Mouse (Mus musculus) hindbrain, embryonic 15.5 days (tissue): ENCODE measurements around the gene Glb1. TPM values are rescaled to one million over a fixed set of nuclear protein-coding genes. Genes with fewer than 3 reads are reported as not detected.

ENCODE experiments used
- ATAC-seq: fragments of 200-750 bp; cut with Nextera tagmentation; 2 replicates; pipeline ENCODE4 v1.8.0; 2017; ENCODE audit warnings: low read depth, moderate number of reproducible peaks, moderate TSS enrichment; ENCODE audit not compliant: low FRiP score
- H3K27ac ChIP-seq: fragments of 300-500 bp; sonication (generic); replicated peaks from 2 replicates; pipeline ENCODE4 v1.5.1; 2015; ENCODE audit warnings: mild to moderate bottlenecking, inconsistent platforms
- H3K27me3 ChIP-seq: fragments of 300-500 bp; sonication (generic); 2 replicates; pipeline ENCODE4 v1.6.1; 2015; ENCODE audit warnings: control low read depth, inconsistent platforms
- H3K36me3 ChIP-seq: fragments of 300-500 bp; sonication (generic); 2 replicates; pipeline ENCODE4 v1.6.1; 2015; ENCODE audit warnings: control low read depth, inconsistent platforms
- H3K4me1 ChIP-seq: fragments of 300-500 bp; sonication (generic); replicated peaks from 2 replicates; pipeline ENCODE4 v1.6.1; 2015; ENCODE audit warnings: control low read depth, inconsistent platforms
- H3K4me2 ChIP-seq: fragments of 300-500 bp; sonication (generic); 2 replicates; pipeline ENCODE4 v1.6.1; 2015; ENCODE audit warnings: moderate library complexity, mild to moderate bottlenecking, inconsistent platforms
- H3K4me3 ChIP-seq: fragments of 300-500 bp; sonication (generic); 2 replicates; pipeline ENCODE4 v1.5.1; 2015; ENCODE audit warnings: mild to moderate bottlenecking, inconsistent platforms
- H3K9ac ChIP-seq: fragments of 300-500 bp; sonication (generic); 2 replicates; pipeline ENCODE4 v1.6.1; 2015; ENCODE audit warnings: inconsistent platforms
- H3K9me3 ChIP-seq: fragments of 300-500 bp; sonication (generic); 2 replicates; pipeline ENCODE4 v1.6.1; 2016; ENCODE audit warnings: control low read depth, inconsistent platforms
- WGBS: fragments of 180-500 bp; shearing (Covaris S2); methylation state at CpG from one replicate; pipeline ENCODE4 v1.1.7; 2015; 5-methylcytosine and 5-hydroxymethylcytosine counted together
- polyA plus RNA-seq: library from polyadenylated mRNA; unstranded; fragments of >200 nt; fragmentation: Nextera tagmentation; extraction: Ambion mirVana; gene quantifications from 2 replicates; pipeline ENCODE4 v1.2.1, GENCODE M21; 2015

Gene Glb1
- polyA plus RNA-seq, 1 experiment from 2014 or later = 32.2 TPM

GRCm38 (mm10) chr9:114486808-114487207, 85.9 kb downstream of the Glb1 start:
- ATAC-seq = no peak
- no peak overlapping the region for H3K4me2 ChIP-seq
- H3K36me3 ChIP-seq = no peaks in the 10 kb centered on the region
- H3K9ac ChIP-seq = no peak overlapping the region
- H3K27me3 ChIP-seq = no peaks in the 10 kb centered on the region
- no peaks in the 10 kb centered on the region for H3K9me3 ChIP-seq
- 85% methylated on average over 4 of the region's 4 CpGs for WGBS
- H3K4me1 ChIP-seq = no peaks in the 10 kb centered on the region
- no peak overlapping the region for H3K27ac ChIP-seq
- no peak overlapping the region for H3K4me3 ChIP-seq

DNA sequence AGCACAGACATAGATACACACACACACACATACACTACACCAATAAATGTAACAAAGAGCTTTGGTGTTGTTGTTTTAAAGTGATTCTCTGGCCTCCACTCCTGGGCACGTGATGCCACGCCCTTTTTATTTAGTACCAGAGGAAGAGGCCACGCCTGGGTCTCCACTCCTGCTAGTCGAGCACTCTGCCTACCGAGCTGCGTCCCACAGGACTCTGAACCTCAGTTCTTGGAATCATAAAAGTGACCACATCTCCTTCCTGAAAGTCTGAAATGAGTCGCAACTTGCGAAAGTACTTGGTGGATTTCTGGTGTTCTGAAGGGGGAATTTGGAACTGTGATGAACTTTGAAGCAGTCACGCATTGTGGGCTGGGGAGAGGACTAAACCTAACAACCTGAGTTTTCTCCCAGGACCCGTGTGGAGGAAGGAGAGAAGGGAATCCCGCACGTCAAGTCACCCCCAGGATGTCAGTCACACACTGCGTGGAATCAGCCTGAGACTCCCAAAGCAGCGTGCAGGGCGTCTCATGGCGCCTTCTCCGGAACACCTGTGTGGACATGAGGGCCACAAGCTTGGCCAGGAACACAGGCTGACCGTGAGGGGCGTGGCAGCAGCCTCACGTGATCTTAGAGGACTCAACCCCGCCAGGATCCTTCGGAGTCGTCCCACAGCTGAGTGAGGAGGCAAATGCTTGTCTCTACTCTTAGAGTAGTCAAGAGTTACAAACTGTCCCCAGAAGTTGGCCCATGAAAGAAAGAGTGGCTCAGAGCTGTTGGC, 86.8 kb downstream of the Glb1 start:
- Histone ChIP-seq H3K27me3 (no peaks in the 10 kb centered on the region), H3K9ac (no peak overlapping the region), H3K27ac (no peak overlapping the region), H3K4me3 (no peak overlapping the region), H3K9me3 (no peaks in the 10 kb centered on the region), H3K36me3 (no peaks in the 10 kb centered on the region), H3K4me2 (no peak overlapping the region), H3K4me1 (no peaks in the 10 kb centered on the region)
- WGBS = 88% methylated on average over 23 of the region's 23 CpGs
- ATAC-seq = no peak

- H3K9ac ChIP-seq = no peak overlapping the region
- 85% methylated on average over 7 of the region's 7 CpGs for WGBS
- H3K4me1 ChIP-seq = no peaks in the 10 kb centered on the region
- H3K9me3 ChIP-seq = no peaks in the 10 kb centered on the region
- H3K27ac ChIP-seq = no peak overlapping the region
- H3K4me3 ChIP-seq = no peak overlapping the region
- no peak for ATAC-seq
- H3K36me3 ChIP-seq = no peaks in the 10 kb centered on the region
- H3K27me3 ChIP-seq = no peaks in the 10 kb centered on the region
- H3K4me2 ChIP-seq = no peak overlapping the region
These were observed 95.6 kb downstream of the Glb1 start for GRCm38 (mm10) chr9:114496469-114496868.

DNA sequence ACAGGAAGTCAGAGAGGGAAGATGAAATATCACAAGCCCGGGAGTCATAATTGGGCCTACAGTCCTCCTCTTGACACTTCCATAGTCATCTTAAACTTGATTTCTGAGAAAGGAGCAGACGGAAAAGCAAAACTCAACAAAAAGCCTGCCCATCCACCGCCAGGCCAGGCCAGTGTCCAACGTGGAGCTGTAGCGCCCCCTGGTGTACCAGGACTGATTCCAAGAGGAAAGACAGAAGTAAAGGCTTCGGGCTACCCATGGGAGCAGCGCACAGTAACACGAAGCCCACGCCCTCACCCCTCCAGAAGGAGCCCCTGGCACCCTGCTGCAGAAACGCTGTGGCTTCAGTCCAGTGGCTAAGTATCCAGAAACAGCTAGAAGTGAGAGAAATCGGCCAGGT, 97.3 kb downstream of the Glb1 start:
- Histone ChIP-seq H3K4me2 (0 out of 2 replicates have a peak overlapping the region, but pooled peaks have one; percentile 29), H3K36me3 (no peaks in the 10 kb centered on the region), H3K4me1 (no peaks in the 10 kb centered on the region), H3K9ac (no peak overlapping the region), H3K27me3 (no peaks in the 10 kb centered on the region), H3K4me3 (no peak overlapping the region), H3K27ac (no peak overlapping the region), H3K9me3 (no peaks in the 10 kb centered on the region)
- 6% methylated on average over 11 of the region's 11 CpGs for WGBS
- no peak for ATAC-seq

- no peak overlapping the region for H3K4me2 ChIP-seq
- no peak for ATAC-seq
- no peak overlapping the region for H3K4me3 ChIP-seq
- 19% methylated on average over 15 of the region's 15 CpGs for WGBS
- no peak overlapping the region for H3K9ac ChIP-seq
- no peaks in the 10 kb centered on the region for H3K4me1 ChIP-seq
- no peaks in the 10 kb centered on the region for H3K27me3 ChIP-seq
- H3K9me3 ChIP-seq = no peaks in the 10 kb centered on the region
- H3K36me3 ChIP-seq = no peaks in the 10 kb centered on the region
- H3K27ac ChIP-seq = no peak overlapping the region
These were observed 99.1 kb downstream of the Glb1 start for GRCm38 (mm10) chr9:114499783-114500515.

GRCm38 (mm10) chr9:114501111-114501510, 100.2 kb downstream of the Glb1 start:
- no peak overlapping the region for H3K4me3 ChIP-seq
- H3K27me3 ChIP-seq = no peaks in the 10 kb centered on the region
- no peaks in the 10 kb centered on the region for H3K9me3 ChIP-seq
- WGBS = 95% methylated on average over 7 of the region's 7 CpGs
- H3K27ac ChIP-seq = no peak overlapping the region
- H3K4me1 ChIP-seq = no peaks in the 10 kb centered on the region
- no peaks in the 10 kb centered on the region for H3K36me3 ChIP-seq
- ATAC-seq = no peak
- H3K4me2 ChIP-seq = no peak overlapping the region
- no peak overlapping the region for H3K9ac ChIP-seq

DNA sequence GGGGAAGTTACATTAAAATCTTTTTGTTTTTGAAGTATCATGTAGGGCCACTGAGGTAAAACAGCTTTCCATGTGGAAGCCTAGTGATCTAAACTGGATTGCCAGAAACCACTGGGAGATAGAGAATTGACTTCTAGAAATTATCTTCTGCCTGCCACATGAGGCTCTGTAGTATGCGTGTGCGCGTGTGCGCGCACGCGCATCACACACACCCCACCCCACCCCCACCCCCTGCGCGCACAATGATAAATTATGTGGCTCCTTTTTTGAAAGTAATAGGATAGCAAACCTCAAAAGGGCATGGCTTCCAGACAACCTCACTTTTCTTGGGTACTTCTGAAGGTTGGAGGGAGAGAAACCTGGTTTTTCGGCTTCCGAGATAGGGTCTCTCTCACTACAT, 101.0 kb downstream of the Glb1 start:
- Histone ChIP-seq H3K9ac (no peak overlapping the region), H3K27me3 (no peaks in the 10 kb centered on the region), H3K4me1 (no peaks in the 10 kb centered on the region), H3K4me3 (no peak overlapping the region), H3K27ac (no peak overlapping the region), H3K36me3 (no peaks in the 10 kb centered on the region), H3K4me2 (no peak overlapping the region), H3K9me3 (no peaks in the 10 kb centered on the region)
- 97% methylated on average over 11 of the region's 11 CpGs for WGBS
- ATAC-seq = no peak

DNA sequence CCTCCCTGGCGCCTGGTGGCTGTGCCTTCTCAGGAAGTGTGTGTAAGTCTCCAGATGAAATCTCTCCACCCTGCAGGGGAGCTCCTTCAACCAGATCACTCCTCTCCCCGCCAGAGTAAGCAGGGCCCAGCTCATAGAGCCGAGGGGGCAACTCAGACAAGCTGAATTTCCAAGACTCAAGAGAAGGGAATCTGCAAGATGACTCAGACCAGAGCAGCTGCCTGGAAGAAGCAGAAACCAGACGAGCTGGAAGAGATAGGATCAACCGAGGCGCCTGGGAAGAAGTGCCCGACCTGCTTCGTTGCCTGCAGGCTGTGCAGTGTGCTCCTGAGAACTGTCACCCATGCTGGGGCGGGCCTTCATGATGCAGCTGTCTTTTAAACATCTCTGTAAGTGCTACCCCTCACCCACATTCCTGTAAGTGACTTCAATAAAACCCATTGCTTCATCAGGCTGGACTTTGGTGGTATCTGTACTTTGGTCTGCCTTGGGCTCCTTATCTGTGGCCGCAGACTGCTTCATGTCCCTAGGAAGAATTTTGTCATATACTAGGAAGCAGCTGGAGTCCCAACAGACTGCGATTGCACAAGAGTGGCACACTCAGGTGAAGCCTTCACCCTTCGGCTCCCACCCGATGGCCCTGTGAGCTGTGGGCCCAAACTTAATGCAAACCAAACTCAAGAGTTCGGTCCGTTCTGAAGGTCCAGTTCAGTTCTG, 102.0 kb downstream of the Glb1 start:
- no peak for ATAC-seq
- Histone ChIP-seq H3K27ac (no peak overlapping the region), H3K4me2 (no peak overlapping the region), H3K9ac (no peak overlapping the region), H3K4me1 (no peaks in the 10 kb centered on the region), H3K4me3 (no peak overlapping the region), H3K9me3 (no peaks in the 10 kb centered on the region), H3K36me3 (no peaks in the 10 kb centered on the region), H3K27me3 (no peaks in the 10 kb centered on the region)
- WGBS = 74% methylated on average over 15 of the region's 15 CpGs

DNA sequence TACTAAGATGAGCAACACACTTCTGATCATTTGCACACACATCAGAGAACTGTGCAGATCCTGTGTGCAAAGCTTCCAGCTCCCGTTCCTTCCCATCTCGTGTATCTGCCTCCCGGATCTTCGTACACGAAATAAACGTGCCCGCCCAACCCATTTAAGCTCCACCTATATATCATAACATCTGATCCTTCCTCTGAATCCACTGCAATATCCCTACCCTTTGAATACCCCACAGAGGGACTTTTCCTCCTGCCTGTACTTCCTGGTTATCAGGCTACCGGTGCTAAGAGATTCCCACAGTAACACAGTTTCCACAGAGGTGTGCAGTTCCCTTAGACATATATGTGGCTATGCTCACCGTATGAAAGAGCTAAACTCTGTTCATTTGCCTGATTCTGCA, 103.9 kb downstream of the Glb1 start, which contains the start of gene Ccr4:
Gene Ccr4 (minus strand): TSS at position 101 of the 400 bp plus-strand sequence.
- Histone ChIP-seq H3K27me3 (no peaks in the 10 kb centered on the region), H3K9me3 (no peaks in the 10 kb centered on the region), H3K4me3 (no peak within 1 kb of the TSS), H3K9ac (no peak within 1 kb of the TSS), H3K27ac (no peak within 1 kb of the TSS), H3K4me1 (no peaks in the 10 kb centered on the region), H3K4me2 (no peak within 1 kb of the TSS), H3K36me3 (no peaks in the 10 kb centered on the region)
- WGBS = 93% methylated on average over 9 of the region's 9 CpGs
- no peak for ATAC-seq

DNA sequence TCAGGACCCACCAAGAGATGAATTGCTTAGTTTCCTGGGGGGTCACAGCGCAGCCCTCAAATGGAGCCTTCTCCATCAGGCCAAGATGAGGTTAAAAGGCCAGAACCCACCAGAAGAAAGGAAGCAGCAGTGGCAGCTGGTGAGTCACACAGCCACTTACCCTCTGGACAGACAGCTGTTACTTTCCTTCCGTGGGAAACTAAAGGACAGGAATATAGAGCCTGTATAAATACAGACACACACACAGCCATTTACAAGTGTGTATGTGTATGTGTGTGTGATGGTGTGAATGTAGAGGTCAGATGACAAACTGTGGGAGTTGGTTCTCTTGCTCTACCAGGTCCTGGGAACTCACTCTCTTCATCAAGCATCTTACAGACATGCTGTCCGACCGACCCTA, 105.7 kb downstream of the Glb1 start:
- ATAC-seq = no peak
- 77% methylated on average over 4 of the region's 4 CpGs for WGBS
- Histone ChIP-seq H3K4me1 (no peaks in the 10 kb centered on the region), H3K9ac (no peak overlapping the region), H3K9me3 (no peaks in the 10 kb centered on the region), H3K4me3 (no peak overlapping the region), H3K27me3 (no peaks in the 10 kb centered on the region), H3K27ac (no peak overlapping the region), H3K4me2 (no peak overlapping the region), H3K36me3 (no peaks in the 10 kb centered on the region)

DNA sequence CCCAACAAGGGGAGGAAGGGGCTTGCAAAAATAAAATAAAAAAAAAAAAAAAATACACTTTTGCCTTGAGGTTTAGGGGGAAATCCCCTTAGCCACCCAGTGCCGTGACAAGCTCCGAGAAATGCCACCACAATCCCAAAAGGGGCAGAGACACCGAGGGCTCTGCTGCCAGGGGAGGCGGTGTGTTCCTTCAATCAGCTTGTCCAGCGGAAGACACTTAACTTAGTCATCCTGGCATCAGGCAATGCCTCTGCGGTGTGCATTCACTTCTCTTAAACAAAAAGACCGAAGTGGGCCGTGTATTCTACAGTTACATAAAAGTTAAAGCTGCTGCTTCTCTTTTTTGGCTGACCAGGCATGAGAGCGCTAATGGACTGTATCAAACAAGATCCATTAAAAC, 106.5 kb downstream of the Glb1 start:
- Histone ChIP-seq H3K36me3 (0 out of 2 replicates have a peak, but pooled peaks cover 2% of the 10 kb centered on the region), H3K4me2 (no peak overlapping the region), H3K9ac (no peak overlapping the region), H3K27me3 (no peaks in the 10 kb centered on the region), H3K4me1 (no peaks in the 10 kb centered on the region), H3K4me3 (no peak overlapping the region), H3K9me3 (no peaks in the 10 kb centered on the region), H3K27ac (no peak overlapping the region)
- no peak for ATAC-seq
- 81% methylated on average over 9 of the region's 9 CpGs for WGBS

DNA sequence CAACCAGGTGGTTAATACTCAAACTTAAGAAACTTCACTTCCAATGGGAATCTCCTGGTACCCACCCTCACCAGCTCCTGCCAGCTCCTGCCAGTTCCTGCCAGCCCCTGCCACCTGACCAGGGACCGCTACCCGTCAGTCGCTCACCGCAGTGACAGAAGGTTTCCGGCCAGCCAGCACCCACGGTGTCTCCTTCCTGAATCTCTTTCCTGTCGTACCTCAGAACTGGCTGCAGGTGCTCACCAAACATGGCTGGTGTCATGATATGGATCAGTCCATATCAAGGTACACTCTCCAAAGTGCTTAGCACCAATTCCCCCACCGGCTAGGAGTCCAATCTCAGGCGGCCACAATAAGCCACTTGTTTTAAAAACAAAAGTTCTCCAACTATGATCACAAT, 108.9 kb downstream of the Glb1 start:
- ATAC-seq = no peak
- Histone ChIP-seq H3K9ac (no peak overlapping the region), H3K36me3 (peaks cover 16% of the 10 kb centered on the region), H3K9me3 (peaks cover 12% of the 10 kb centered on the region), H3K4me1 (no peaks in the 10 kb centered on the region), H3K27ac (no peak overlapping the region), H3K27me3 (no peaks in the 10 kb centered on the region), H3K4me3 (no peak overlapping the region), H3K4me2 (no peak overlapping the region)
- WGBS = 97% methylated on average over 9 of the region's 9 CpGs
